Mouse (Mus musculus) cerebellum, adult 8-10 months (tissue): Measurements from ENCODE around the gene Popdc3.
"Not testable (repeated sequence)": the region's sequence is repeated elsewhere in the genome, so short reads cannot be mapped to it uniquely, and the experiment has no call there.

Experiments used
- DNase-seq: peaks from one replicate; pipeline ENCODE4 v3.0.0; 2022

Gene Popdc3

GRCm38 (mm10) chr10:45320296-45320695 lies 142.4 kb downstream of the Popdc3 start:
- no peak for DNase-seq

GRCm38 (mm10) chr10:45324159-45324558 lies 146.3 kb downstream of the Popdc3 start:
- no peak for DNase-seq

GRCm38 (mm10) chr10:45328196-45329000 lies 150.5 kb downstream of the Popdc3 start:
- DNase-seq = no peak

GRCm38 (mm10) chr10:45334925-45335324 lies 157.0 kb downstream of the Popdc3 start:
- no peak for DNase-seq

GRCm38 (mm10) chr10:45335434-45336422 lies 157.8 kb downstream of the Popdc3 start, which contains the start of gene Bves:
TSS of gene Bves (plus strand) at chr10:45335772.
- no peak for DNase-seq

- DNase-seq = no peak
Observed at GRCm38 (mm10) chr10:45339106-45339505, 161.2 kb downstream of the Popdc3 start.

GRCm38 (mm10) chr10:45344381-45344780 lies 166.5 kb downstream of the Popdc3 start:
- no peak for DNase-seq

- DNase-seq = no peak
Observed at GRCm38 (mm10) chr10:45345217-45345616, 167.3 kb downstream of the Popdc3 start.

GRCm38 (mm10) chr10:45348143-45348542 lies 170.2 kb downstream of the Popdc3 start:
- not testable (repeated sequence) for DNase-seq

- DNase-seq = no peak
Observed at GRCm38 (mm10) chr10:45356091-45356490, 178.2 kb downstream of the Popdc3 start.

- no peak for DNase-seq
Observed at GRCm38 (mm10) chr10:45363396-45363795, 185.5 kb downstream of the Popdc3 start.

- DNase-seq = no peak
Observed at GRCm38 (mm10) chr10:45366987-45367705, 189.2 kb downstream of the Popdc3 start.
